Comparison of ENCODE assay signal across 9 mouse cellular contexts in the genomic region with DNA sequence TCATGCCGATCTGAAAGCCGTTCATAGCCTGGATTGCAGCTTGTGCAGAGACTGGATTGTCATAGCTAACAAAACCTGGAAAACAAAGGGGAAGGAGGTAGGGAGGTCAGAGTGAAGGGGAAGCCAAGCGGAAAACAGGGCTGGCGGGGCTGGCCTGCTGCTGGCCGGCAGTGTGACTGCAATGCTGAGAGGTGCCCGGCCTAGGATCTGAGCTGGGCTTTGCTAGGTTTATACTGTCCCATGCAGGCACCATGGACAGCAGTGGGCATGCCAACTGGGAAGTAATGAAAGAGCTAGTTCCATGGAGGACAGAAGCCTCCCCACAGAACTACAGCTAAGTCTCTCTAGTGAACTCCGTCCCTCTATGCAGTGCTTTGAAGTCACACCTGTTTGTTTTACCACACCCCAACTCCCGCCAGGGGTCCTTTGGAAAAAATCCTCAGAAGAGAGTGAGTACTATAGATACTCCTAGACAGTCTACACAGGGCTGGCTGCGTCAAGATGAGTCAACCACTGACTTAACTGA.
A peak's percentile ranks its signal among the peaks of the same experiment; 100 is the strongest.
DNase-seq lines count a peak whose midpoint lies in the region; ATAC-seq and TF ChIP-seq lines count a peak whose summit lies in the region.
"Had no signal": no experiment of that assay in that cellular context is flagged by ENCODE, and none has a peak within 500 bp of the region (broad histone marks: within the 10 kb centered on the region; RNA-seq: fewer than 3 reads in every experiment).

No protein-coding gene starts in this region.

- H3K9ac ChIP-seq in heart, adult 2 months (ENCODE audit: low read depth, low read length), result no peak overlapping the region
- H3K9ac ChIP-seq: embryonic facial prominence, embryonic 15.5 days had no signal

- TF ChIP-seq EP300 in heart, adult 2 months (IDR thresholded peaks at IDR 0.05; ENCODE audit: insufficient read depth, low read depth, low read length), result no peak

- DNase-seq in heart, adult 2 months, result peak in 1 of 2 experiments; percentile 22
- no peak for DNase-seq in heart, postnatal 36 days
- peak; percentile 21 for DNase-seq in cerebellum, adult 9-11 months
- DNase-seq in heart, postnatal 14 days, result peak; percentile 18 to 19
- peak; percentile 50 for DNase-seq in mesoderm, embryonic 11.5 days (ENCODE audit: low read depth, low spot score)
- DNase-seq in spleen, postnatal 36 days (ENCODE audit: low spot score in 2 of 2), result no peak
- DNase-seq in gastrocnemius, postnatal 4 days (ENCODE audit: low spot score in 2 of 2), result no peak

- no peak for TF ChIP-seq POLR2A in heart, adult 2 months (IDR thresholded peaks at IDR 0.05; ENCODE audit: insufficient read depth, low read depth, low read length)

- H3K27me3 ChIP-seq in heart, adult 2 months (ENCODE audit: control insufficient read depth, insufficient read depth, low read length), result no peaks in the 10 kb centered on the region
- H3K27me3 ChIP-seq: embryonic facial prominence, embryonic 15.5 days had no signal

- H3K4me3 ChIP-seq in heart, adult 2 months, result no peak overlapping the region
- H3K4me3 ChIP-seq: embryonic facial prominence, embryonic 15.5 days had no signal

- H3K27ac ChIP-seq in heart, adult 2 months, result peak overlapping the region; percentile 43
- H3K27ac ChIP-seq: embryonic facial prominence, embryonic 15.5 days had no signal

- 49% methylated on average over 9 of the region's 9 CpGs for WGBS in heart, adult 2 months

- intact Hi-C loops in heart, adult 2 months (cut with DNase I), result no loop called here
- intact Hi-C loops in heart, postnatal 36 days (cut with DNase I), result no loop called here
- intact Hi-C loops in heart, postnatal 14 days (cut with DNase I), result loop anchor here (5.0 kb wide), 1 partner anchor 70 kb away; no protein-coding TSS in a partner anchor

- H3K36me3 ChIP-seq in heart, adult 2 months (ENCODE audit: control insufficient read depth, insufficient read depth, low read length), result peaks cover 16% of the 10 kb centered on the region
- H3K36me3 ChIP-seq: embryonic facial prominence, embryonic 15.5 days had no signal

- 0 out of 2 replicates have a peak, but pooled peaks have one; percentile 9 for TF ChIP-seq CTCF in heart, adult 2 months (IDR thresholded peaks at IDR 0.05)

- H3K4me1 ChIP-seq in heart, adult 2 months (ENCODE audit: control insufficient read depth, insufficient read depth, low read length), result peaks cover 9% of the 10 kb centered on the region
- H3K4me1 ChIP-seq: embryonic facial prominence, embryonic 15.5 days had no signal

- ATAC-seq in erythroid progenitor cell, adult 5-6 weeks (replicated peaks; ENCODE audit: low FRiP score, poor library complexity, severe bottlenecking), result no peak

- H3K79me2 ChIP-seq in heart, adult 2 months (replicated peaks; ENCODE audit: control insufficient read depth, insufficient read depth, low read length), result no peaks in the 10 kb centered on the region

Comparison
In these comparisons a context has a peak if more than half of its experiments do, and no peak if none do; other contexts are left out.
1. DNase-seq: peak in cerebellum, adult 9-11 months (single experiment), heart, postnatal 14 days (2 of 2) and mesoderm, embryonic 11.5 days (single experiment); none in heart, postnatal 36 days (0 of 2), spleen, postnatal 36 days (0 of 2) and gastrocnemius, postnatal 4 days (0 of 2).